Mouse (Mus musculus) granulocyte monocyte progenitor cell, adult 5-6 weeks (primary cell): Measurements from ENCODE around the gene Meis2. TPM values are rescaled to one million over a fixed set of nuclear protein-coding genes. Genes with fewer than 3 reads are reported as not detected.

Experiments used
- ATAC-seq: replicated peaks from 2 replicates; pipeline ENCODE4 v1.8.0; 2016; ENCODE audit warnings: mild to moderate bottlenecking, moderate TSS enrichment, inconsistent platforms; ENCODE audit not compliant: poor library complexity, severe bottlenecking
- total RNA-seq, 2 experiments: library from RNA; stranded (forward) in 1 of 2; stranded (reverse) in 1 of 2; fragments of 200-712, 200-1000 nt in 1 of 2; fragments of >200 nt in 1 of 2; fragmentation: Nextera tagmentation in 1 of 2; gene quantifications; 2 replicates each; pipeline ENCODE4 v1.2.3; 2014 to 2017

Meis2 gene
- total RNA-seq, 2 experiments from 2014 or later: not detected

- no peak for ATAC-seq
Measured at GRCm38 (mm10) chr2:115842821-115843220, 222.8 kb downstream of the Meis2 start.

GRCm38 (mm10) chr2:115836034-115836433 is 229.6 kb downstream of the Meis2 start:
- ATAC-seq: no peak

GRCm38 (mm10) chr2:115822361-115822760 is 243.3 kb downstream of the Meis2 start:
- ATAC-seq: no peak

- no peak for ATAC-seq
Measured at GRCm38 (mm10) chr2:115817959-115818358, 247.7 kb downstream of the Meis2 start.

- no peak for ATAC-seq
Measured at GRCm38 (mm10) chr2:115813721-115814120, 251.9 kb downstream of the Meis2 start.

GRCm38 (mm10) chr2:115813316-115813715 is 252.3 kb downstream of the Meis2 start:
- ATAC-seq: no peak
